Mouse (Mus musculus): Measurements from ENCODE around the gene Paqr7.

Paqr7 gene

DNA sequence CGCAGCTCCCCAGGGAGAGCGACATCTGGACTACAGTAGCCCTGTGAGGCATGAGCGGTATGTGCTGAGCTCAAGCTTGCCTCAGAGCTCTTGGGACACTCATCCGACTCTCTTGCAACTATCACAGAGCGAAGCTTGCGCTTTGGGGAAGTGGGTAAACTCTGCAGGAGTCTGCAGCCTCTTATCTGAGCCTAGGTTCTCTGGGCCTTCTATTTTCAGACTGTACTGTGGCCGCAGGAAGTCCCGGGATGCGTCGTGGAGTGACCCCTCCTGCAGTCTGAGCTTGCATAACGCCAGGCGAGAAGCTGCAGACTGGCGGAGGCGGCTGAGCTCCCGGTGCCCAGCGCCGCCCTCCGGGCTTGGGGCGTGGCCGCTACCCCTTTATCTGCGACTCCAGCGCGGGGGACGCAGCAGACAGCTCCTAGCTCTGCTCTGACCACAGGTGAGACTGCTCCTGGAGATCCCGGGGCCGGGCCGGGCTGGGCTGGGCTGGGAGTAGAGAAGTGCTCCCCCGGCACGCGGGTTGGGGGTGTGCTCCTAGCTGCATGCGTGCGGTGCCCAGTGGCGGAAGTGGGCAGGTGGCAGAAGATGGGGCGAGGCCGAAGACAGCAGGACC, at the start of gene Paqr7:
Gene Paqr7 (plus strand): TSS at position 103 of the 616 bp plus-strand sequence.
- DNase-seq (ENCODE audit: low spot score): peak; percentile 75

GRCm38 (mm10) chr4:134447966-134448365, 48.5 kb upstream of the Paqr7 start:
- DNase-seq (ENCODE audit: low spot score): no peak

DNA sequence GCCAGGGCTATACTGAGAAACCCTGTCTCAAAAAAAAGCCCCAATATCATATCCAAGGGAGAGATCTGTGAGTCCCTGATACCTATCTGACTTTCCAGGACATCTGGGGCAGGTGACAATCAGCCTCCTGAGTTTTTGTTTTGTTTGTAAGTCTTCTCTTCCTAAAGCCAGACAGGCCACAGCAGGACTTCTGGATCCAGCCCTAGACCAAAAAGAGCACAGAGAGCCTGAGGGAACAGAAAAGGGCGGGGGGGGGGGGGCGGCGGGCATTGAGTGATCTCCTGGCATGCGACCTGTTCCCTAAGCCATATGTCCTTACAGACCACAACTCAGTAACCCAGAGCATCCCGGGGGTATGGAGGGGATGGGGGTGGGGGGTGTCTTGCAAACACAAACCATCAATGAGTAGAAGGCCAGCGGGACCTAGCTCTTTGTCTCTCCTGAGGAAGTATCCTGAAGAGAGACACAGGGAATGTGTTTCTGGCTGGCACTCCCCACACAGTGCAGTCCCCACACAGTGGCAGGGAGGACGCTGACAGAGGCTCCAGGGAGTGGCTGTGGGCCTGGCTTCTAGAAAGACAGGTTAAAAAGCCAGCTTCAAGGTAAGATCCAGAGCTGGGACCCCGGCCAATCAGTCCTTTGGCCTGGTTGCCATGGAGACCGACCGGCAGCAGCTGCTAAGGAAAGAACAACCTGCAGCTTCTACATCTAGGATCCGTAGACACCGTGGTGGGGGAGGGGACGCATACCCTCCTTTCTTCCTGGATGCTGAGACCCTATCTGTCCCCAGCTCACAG, 46.7 kb upstream of the Paqr7 start:
- peak; percentile 79 for DNase-seq (ENCODE audit: low spot score)

GRCm38 (mm10) chr4:134450392-134451195, 45.9 kb upstream of the Paqr7 start:
- peak; percentile 72 for DNase-seq (ENCODE audit: low spot score)

GRCm38 (mm10) chr4:134451484-134451883, 45.0 kb upstream of the Paqr7 start:
- no peak for DNase-seq (ENCODE audit: low spot score)

DNA sequence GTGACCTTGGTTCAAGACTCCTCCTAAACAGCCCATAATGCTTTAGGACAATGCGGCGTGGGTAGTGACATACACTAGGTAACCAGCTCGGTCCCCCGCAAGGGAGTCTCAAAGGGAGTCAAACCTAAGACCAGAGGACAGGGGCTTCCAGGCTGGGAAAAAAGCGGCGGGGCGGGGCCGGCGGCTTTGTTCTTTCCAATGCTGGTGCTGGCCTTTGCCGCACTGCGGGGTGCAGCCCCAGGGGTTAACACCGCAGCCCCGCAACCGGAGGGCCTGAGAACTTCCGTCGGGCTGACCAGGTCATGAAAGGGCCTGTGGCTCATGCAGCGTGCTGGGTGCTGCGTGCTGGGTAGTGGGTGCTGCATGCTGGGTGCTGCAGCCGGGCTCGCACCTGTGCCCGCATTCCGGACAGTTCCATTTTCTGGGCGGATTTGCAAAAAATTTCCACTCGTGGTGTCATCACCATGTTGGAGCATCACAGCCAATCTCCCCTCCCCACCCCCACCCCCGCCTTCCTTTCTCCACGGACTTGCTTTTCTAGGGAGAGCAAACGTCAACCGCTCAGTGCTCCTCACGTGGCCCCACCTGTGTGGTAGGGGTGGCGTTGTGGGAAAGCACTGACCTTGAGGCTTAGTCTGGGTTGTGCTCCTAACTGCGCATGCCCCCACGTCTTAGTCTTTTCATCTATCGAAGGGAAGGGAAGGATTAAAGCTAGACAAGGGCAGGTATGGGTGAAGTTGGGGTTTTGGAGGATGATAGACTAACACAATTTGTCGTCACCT, 42.7 kb upstream of the Paqr7 start:
- DNase-seq (ENCODE audit: low spot score): no peak

DNA sequence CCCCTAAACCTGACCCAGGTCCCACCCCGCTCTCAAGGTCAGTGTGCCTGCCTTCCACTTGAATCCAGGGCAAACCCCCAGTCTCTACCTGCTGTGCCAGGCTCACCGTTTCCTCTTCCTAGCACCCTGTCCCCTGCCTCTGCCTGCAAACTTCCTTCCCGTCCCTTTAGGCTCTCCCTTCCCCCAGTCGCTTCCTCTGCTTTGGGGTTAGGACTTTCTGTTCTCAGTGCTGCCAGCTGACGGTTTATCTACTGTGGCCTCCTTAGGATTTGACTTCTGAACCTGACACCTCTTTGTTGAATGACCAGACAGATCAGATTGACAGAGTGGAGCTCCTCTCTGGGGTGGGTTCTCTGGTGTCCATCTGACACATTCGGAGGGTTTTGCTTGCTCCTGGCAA, 41.2 kb upstream of the Paqr7 start:
- DNase-seq (ENCODE audit: low spot score): no peak

DNA sequence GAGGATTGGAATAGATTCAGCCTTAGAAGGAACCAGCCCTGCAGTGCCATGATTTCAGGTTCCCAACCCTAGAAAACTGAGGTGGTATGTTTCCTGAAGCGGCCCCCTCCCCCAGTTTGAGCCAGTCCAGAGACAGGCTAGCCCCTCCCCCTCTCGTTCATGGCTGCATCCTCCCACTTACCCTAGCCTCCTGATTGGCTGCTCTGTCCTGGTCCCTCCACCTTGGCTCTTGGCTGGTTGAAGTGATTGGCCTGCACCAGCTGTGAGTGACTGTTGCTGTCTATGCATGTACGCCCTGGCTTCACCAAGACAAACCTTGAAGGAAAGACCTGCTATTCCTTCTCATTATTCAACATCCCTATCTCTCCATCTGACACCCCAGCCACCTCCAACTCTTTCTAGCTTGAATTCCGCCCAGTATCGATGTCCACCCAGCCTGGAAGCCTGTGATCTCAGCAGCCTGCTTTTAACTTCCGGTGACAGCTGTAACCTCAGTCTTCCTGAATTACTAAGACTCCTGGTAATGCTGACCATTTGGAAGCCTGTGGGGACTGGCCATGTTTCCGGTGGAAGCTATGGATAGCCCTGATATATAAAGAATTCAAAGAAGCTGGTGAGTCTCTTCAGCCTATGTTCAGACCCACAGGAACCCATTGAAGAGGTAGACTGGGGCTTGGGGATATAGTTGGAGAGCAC, 39.2 kb upstream of the Paqr7 start:
- DNase-seq (ENCODE audit: low spot score): no peak

DNA sequence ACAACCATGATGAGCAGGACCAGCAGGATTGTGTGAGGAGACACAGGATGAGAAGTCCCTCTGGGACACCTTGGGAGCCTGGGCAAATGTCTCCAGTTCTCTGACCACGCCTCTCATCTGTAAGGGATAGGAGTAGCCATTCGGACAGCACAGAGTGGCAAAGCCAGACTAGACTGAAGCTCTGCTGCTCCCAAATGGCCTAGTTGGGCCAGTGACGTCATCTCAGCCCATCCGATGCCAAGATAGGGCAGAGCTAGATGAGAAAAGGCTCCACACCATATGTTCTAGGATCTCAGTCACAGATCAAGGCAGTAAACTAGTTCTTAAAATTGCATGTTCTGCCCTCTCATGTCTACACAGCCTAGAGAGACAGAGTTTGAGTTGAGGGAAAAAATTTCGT, 37.6 kb upstream of the Paqr7 start:
- DNase-seq (ENCODE audit: low spot score): peak; percentile 67

- no peak for DNase-seq (ENCODE audit: low spot score)
Observed at GRCm38 (mm10) chr4:134460277-134460676, 36.2 kb upstream of the Paqr7 start.

GRCm38 (mm10) chr4:134461252-134461651, 35.2 kb upstream of the Paqr7 start:
- no peak for DNase-seq (ENCODE audit: low spot score)

DNA sequence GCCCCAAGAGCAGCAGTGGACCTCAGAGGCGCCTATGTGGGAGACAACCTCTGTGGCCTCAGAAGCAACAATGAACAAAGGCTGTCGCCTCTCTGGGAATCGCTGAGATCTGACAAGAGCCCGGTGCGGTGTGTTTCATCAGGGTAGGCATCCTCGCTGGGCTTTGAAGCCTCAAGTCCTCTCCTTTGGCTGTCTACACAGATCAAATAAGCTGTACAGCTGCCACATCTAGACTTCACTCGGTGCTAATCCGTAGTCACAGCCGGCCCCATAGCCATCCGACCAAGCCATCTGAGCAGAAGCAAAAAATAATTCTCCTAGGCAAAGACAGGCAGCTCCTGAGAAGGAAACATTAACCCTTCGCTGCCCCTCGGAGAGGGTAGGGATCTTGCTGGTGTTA, 30.7 kb upstream of the Paqr7 start:
- DNase-seq (ENCODE audit: low spot score): no peak

DNA sequence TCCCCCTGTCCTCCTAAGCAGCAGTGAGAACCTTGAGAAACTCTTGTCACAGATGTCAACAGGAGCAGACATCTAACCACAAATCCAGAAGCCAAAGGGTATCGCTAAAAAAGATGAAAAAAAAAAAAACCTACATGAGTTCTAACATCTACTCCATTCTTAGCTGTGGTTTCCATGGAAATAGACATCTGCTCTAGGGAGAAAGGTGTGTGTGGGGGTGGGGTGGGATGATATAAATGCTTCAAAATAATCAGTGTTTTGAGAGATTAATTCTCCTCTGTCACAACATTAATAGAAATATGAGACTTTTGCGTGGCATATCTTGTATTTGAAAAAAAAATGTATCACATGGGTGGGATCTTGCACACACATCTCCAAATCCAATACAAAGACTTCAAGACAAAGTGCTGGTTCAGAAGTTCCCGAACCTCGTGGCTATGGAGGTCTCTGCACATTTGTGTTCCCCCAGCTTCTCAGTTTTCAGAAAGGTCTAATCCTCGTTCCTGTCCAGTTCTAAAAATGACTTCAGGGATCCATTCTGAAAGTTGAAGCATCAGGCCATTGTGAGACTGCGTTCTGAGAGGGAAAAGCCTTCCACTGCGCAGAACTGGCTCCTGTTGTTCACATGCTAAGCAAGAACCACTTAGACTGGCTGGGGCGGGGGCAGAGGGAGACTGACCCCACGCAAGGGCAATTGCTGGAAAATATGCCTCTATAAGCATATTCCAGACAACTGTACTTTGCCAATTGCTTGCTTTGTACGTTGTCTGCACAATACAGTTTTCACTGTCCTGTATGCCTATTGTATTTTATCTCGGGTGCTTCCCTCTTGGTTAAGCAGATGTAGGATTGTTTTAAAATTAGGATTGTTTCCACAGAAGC, 29.9 kb upstream of the Paqr7 start:
- no peak for DNase-seq (ENCODE audit: low spot score)

DNA sequence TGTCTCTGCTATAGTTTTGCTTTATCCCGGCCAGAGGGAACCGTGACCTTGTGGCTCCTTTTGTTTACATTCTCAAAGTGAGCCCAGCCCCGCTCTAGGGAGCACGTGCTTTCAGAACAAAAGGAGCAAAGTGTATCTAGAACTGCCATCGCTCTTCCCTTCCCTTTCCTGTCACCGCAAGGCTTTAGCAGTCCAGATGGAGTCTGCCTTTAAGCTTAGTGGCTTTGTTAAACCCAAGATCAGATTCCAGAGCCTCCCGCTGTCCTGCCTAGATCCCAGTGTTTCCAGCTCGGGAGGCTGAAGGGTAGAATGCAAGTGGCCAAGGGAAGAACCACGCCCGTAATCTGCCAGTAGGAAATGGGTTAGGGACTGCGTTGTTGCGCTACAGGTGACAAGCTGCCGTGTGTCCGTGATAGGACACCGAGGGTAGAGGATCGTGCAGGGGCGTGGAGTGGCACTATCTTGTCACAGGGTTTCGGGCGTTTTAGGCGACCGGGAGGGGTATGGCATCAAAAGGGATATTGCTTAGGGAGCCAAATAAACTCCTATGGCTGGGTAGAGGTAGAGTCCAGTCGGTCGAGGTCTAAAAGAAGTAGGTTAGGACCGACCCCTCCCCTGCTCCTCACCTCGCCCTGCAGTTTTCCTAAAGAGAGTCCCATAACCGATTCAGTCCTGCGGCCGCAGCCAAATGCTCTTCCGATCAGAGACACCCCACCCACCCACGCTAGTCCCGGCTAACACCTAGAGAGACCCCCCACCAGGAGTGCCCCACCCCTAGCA, 28.9 kb upstream of the Paqr7 start:
- peak; percentile 57 for DNase-seq (ENCODE audit: low spot score)

- DNase-seq (ENCODE audit: low spot score): peak; percentile 98
Observed at GRCm38 (mm10) chr4:134468215-134468575, 28.3 kb upstream of the Paqr7 start, which contains the start of gene Stmn1. Gene Stmn1 (plus strand): TSS chr4:134468320.

DNA sequence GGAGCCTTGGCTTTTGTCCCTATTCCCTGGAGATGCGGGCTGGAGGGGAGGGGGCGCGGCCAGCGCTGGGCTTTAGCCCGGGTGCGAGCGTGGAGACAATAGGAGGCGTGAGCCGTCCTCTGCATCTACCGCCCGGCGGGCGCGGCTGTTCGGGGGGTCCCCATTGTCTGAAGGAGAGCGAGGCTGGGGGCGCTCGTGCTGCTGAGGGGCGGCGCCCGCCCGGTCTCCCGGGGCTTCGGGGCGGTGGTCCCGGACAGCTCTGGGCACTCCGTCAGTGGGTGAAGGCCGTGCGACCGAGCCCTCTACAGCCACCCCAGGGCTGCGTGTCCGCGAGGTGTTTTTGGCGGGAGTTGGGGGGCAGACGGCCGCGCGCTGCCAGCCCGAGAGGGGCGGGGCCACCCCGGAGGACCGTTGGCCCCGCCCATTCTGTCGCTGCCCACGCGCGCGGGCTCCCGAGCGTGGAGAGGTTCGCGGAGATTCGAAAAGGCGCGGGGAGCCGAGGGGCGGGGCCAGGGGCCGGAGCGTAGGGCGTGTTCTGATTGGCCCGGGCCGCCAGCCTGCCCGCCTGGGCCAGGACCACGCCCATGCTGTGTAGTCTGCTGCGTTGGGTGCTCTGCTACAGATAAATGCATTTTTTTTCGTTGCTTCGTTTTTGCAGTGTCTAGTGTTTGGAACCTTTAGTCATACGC, 27.8 kb upstream of the Paqr7 start:
- DNase-seq (ENCODE audit: low spot score): peak; percentile 97

GRCm38 (mm10) chr4:134469341-134469796, 27.1 kb upstream of the Paqr7 start:
- peak; percentile 70 for DNase-seq (ENCODE audit: low spot score)

DNA sequence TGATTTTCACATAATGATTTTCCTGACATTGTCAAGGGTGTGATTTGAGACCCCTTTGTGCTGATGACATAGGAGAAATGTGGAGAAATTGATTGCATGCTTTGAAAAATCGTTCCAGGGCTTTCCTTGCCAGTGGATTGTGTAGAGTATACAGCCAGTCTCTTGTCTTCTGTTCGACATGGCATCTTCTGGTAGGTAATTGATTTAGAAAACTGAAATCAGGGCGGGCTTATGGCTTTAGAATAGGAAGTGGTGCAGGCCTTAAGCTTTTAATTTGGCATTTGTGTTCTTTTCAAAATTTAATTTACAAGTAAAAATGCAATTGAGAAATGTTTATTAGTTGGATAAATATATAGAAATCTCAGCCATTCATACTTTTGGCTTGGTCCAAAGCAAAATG, 26.5 kb upstream of the Paqr7 start:
- DNase-seq (ENCODE audit: low spot score): no peak

DNA sequence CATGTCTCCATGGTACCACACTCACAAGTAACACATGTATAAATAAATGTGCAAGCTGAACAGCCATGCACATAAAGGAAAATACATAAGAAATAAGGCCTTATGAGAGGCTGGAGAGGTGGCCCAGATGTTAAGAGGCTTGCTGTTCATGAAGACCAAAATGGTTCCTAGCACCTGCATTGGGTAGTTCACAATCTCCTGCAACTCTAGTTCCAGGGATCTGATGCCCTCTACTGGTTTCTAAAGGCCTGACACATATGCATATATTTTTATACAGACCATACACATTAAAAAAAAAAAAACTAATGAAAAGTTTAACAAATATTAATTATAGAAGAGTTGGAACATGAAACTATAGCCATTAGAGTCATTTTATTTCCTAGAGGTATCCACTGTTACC, 25.0 kb upstream of the Paqr7 start:
- DNase-seq (ENCODE audit: low spot score): peak; percentile 49

All from MN1 (cell line).